Mouse (Mus musculus) fibroblast of lung, adult 2 months (primary cell): ENCODE results near the gene Fam155a.

Experiments
- DNase-seq: peaks from one replicate; pipeline ENCODE4 v3.0.0-alpha.2; 2011; ENCODE audit warnings: low read depth

The Fam155a gene

DNA sequence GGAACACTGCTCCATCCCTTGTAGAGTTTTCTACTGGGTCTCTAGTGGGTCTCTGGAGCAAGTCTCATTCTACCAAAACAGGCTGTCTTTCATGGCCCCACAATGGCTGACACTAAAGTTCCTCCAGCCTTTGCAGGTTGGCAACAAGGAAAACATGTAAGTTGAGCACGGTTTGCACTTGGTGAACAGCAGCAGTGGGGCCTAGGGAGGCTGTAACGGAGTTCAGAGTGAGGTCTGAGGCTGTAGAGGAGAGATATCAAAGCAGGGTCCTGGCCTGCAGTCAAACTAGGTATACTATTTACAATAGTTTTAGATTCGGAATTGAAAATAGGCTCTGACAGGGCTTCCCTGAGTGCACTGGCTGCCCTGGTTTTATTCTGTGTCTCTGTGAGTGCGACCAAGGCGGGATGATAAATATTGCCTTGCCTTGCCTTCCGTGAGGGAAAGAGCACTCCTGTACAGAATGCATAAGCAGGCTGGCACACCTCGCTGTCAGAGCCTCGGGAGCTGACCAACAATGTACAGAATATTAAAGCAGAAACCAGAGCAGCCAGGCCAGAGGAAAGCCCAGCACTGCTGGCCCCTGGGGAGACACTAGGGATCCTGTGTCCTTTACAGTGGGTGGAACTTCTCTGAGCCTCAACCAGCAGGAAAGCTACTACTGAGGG lies 277.3 kb downstream of the Fam155a start:
- DNase-seq: no peak

DNA sequence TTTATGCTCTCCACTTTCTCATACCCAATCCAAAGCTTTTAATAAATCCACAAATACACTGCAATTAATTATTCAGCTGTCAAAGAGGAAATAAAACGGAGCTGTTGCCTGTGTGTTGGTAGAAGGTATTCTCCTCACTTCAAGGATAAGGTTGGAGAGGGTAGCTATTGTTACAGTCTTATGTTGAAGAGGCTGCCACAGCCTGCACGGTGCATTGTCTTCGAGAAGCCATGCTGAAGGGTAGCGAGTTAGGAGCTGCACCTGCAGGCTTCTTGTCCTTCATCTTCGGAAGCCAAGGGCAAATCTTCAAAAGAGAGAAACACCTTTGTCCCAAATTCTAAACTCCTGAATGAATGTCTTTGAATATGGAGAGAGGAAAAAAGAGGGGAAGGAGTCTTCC lies 288.4 kb downstream of the Fam155a start:
- no peak for DNase-seq

DNA sequence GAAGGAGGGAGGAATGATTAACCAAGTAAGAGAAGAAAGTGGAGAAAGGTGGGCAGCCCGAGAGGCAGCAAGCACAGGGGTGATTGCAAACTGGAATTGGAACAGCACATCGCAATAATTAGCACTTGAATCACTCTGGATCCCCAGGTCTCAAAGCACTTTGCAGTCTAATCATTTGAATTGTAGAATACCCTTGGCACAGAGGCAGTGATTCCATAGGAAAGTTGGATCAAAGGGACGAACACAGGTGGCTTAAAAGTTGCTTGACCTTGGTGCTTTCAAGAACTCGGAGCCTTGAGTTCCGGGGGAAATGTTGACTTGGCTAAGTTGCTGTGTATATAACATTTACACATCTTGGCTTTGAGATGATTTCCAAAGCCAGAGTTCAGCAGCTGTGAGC lies 299.7 kb downstream of the Fam155a start:
- DNase-seq: no peak

DNA sequence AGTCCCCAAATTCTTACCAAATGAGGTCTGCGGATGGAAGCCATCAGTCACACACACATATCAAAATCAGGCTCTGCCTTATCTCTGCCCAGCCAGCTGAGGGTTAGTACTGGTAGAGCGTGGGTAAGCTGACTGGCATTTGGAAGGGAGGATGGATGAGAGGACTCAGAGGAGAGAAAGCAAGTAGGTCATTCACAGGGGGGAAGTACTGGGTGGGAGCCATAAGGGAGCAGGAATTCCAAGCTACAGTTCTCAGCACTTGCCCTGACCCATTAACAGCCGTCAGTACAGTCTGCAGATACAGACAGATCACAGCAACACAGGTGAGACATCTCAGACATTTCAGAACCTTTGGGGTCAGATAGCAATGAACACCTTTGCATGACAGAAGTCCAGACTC lies 300.8 kb downstream of the Fam155a start:
- no peak for DNase-seq

DNA sequence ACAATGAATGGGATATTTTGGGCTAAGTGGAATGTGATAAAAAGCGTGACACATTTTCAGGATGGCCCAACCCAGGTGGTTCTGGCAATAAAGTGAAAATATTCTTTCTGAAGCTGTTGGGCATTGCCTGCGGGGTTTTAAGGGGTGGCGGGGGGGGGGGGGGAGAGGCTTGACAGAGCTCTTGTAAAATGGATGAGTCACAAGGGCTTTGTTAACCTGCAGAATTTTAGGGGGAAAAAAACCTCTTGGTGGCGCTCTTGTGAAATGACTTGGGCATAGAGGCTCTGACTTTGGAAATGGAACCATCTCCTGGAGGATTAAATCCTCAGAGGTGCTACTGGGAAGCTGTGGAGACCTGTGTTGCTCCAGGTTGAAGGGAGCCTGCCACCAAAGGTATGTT lies 309.9 kb downstream of the Fam155a start:
- no peak for DNase-seq

DNA sequence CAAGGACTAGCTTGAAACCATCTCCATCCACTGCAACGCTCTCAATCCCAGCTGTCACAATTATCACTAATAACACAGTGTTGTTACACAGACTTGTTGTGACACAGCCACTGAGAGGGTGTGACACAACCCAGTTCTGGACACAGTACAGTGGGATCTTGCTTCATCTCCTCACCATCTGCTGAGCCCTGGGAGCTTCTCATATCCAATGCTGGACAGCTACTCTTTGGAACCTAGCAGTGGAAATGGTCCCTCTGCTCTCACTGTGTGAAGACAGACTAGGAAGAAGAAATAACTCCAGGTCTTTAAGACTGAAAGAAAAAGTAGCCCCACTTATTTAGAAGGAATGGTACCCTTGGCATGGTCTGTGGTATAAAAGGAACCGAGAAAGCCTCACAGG lies 310.3 kb downstream of the Fam155a start:
- no peak for DNase-seq

DNA sequence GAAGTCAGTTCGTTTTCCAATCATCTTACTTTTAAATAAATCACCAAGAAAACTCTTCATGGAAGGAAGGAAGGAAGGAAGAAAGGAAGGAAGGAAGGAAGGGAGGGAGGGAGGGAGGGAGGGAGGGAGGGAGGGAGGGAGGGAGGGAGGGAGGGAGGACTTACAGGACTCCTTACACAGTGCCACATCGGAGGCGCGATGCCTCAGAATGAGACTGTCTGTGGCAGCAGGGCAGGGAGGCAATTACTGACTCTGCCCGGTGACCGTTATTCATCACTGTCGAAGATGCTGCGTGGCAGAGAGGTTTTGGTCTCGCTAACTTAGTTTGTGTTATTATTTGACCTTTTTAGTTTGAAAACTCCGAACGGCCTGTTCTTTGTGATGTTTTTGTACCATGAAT lies 312.3 kb downstream of the Fam155a start:
- no peak for DNase-seq

DNA sequence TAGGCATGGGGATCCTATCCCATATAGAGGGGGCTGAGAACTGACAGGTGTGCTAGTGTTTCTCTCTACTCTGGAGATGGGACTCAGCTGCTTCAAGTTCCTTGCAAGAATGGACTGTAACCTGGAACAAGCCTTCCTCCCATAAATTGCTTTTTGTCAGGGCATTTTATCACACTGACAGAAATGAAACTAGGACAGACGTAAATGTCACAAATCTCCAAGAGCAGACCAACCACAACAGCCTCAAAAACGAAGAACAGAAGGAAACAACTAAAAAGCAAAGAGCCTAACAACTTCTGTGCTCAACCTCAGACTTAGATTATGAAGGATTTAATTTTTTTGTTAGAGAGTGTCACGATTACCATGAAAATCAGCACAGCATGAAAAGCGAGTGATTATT lies 315.8 kb downstream of the Fam155a start:
- DNase-seq: no peak

DNA sequence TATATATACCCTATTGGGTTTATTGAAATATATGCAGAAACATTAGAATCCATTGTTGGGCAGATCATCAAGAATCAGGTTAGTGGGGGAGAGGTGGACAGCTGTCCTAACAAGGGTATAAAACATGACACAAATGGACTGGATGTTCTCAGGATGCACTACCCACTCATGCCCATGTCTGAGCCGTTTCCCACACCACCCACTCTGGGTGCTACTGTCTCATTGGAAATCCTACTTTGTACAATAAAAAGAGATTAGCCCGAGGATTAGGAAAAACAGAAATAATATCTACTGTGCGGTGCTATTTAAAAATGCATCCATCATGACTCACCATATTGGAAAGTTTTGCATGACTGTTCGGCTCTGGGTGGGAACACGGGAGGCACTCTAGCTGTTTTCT lies 317.2 kb downstream of the Fam155a start:
- DNase-seq: no peak

DNA sequence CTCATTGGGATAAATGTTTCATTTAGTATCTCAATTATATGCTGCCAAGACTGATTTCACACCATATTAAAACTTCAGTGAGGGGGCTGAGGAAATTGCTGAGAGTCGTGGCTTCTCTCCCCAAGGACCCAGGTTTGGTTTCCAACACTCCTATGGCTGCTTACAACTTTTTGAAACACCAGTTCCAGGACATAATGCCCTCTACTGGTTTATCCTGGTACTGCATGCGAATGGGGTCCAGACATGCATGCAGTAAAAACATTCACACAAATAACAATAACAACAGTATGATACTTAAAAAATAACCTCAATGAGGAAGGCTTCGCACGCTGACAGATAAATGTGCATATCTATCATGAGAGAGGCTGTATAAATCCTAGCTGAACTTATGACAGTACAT lies 319.4 kb downstream of the Fam155a start:
- DNase-seq: no peak

DNA sequence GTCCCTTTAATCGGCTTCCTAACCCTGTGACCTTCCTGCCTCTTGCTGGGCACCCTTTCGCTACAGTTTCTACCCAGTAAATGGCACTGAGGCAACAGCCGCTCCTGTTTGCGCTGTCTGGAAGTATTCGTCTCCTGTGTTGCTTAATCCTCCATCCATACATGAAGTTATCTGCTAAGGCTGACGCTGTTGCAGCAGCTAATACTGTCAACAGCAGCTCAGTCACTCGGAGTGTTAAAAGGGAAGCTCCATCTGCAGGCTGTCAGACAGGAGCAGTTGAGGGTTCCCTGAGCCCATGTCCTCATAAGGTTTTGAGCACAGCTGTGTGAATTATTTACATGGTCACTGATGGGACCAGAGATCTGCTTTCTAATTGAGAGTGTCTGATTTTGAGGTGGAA lies 322.3 kb downstream of the Fam155a start:
- DNase-seq: no peak

DNA sequence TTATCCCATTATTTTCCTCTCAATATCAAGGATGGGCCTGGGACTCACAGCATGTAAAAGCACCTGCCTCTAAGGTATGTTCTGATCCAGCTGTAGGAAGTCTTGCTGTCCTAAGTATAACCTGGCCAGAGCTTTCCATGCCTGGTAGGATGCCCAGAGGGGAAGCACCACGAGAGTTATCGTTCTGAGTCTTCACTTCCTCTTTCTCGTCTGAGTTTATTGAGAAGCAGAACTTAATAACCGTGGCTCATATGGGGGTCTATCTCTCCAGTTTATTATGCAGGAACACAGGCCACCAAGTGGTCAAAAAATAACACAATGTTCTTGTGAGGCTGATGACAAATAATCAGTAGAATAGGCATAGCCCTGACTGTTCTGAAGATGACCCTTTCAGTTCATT lies 333.1 kb downstream of the Fam155a start:
- no peak for DNase-seq

DNA sequence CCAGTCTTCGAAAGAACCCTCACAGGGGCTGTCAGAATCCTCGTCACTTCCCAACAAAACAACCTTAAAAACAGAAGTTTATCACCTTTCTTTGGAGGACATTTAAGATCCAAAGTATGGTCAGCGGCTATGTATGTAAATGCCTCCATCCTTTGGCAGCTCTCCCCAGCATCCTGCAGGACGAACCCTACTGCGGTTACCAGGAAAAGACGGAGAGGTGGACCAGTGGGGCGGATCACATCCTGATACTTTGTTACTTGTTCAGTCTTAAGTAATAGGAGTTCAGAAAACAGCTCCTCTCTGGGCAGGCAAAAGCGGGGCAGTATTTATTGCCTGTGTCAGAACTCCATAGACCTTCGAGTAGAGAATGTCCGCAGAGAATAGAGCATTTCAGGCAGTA lies 335.5 kb downstream of the Fam155a start:
- no peak for DNase-seq

DNA sequence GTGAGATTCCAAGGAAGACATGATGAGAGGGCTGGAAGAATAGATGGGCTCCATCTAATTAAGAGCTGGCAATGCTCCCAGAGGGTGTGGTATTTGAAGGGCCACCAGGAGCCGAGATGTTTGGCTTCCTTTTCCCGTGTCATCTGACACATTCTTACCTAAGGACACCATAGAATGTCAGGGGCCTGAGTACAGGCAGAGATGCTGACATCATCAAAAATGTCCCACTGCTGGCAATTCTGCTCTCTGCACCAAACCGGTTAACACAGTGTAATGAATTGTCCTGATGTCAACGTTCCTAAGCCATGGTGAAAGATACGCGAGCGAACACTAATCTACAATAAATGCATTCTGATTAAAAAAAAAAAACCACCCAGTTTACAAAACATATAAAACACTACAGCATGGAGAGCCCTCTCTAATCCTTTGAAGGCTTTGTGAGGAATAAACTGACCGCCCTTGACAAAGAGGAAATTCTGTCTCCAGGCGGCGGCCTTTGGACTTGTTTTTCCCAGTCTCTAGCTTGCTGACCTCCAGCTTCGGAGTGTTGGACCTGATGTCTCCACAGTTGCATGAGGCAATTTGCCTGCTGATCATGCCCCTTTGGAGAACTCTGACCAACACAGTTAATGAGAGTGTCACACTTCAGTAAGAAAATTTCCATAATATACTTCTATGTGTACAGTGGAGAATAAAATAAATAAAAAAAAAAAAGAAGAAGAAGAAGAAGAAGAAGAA lies 338.2 kb downstream of the Fam155a start:
- DNase-seq: no peak

DNA sequence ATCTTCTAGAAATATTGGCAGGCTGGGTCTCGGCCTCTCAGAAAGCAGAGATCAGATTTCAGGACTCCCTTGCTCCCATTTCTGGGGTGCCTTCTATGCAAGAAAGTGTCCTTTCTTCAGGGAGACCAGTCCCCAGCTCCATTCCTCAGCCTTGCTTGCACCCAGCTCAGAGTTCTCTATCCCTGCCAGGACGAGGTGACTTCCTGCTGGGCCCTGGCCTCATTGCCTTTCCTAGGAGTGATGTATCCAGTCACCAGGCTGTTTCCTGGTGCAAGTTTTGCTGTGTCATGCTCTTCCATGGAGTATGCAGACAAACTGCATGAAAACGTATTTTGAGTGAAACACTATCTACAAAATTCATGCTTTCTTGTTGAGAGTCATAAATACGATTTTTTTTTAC lies 342.1 kb downstream of the Fam155a start:
- no peak for DNase-seq

DNA sequence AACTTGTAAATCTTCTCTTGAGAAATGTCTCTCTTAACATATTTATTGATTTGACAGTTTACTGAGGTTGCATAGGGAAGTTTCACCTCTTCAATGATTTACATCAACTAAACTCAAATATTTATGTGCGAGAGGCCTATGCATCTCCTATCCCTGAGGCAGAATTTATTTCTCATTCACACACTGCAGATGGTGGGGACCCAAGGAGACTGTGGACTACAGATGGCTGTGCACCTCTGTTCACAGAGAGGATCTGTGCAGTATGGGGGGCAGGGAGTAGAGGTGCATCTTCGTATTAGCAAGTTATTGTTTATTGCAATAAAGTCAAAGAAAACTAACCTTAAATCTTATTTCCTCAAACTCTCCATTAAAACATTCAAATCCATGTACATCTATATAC lies 346.9 kb downstream of the Fam155a start:
- DNase-seq: no peak

DNA sequence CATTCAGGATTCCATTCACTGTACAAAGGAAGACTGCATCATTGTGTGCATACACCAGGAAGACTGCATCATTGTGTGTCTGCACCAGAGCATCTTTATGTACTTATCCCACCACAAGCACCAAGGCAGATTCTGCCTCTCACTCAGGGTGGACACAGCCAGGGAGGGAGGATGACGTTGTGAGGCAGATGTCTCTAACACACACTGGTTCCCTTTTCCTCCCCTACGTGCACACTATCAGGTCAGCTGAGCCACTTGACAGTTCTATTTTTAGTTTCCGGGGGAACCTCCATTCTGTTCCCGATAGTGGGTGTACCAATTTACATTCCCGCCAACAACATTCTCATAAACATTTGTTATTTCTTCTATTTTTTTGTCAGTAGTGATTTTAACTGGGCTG lies 347.4 kb downstream of the Fam155a start:
- no peak for DNase-seq

DNA sequence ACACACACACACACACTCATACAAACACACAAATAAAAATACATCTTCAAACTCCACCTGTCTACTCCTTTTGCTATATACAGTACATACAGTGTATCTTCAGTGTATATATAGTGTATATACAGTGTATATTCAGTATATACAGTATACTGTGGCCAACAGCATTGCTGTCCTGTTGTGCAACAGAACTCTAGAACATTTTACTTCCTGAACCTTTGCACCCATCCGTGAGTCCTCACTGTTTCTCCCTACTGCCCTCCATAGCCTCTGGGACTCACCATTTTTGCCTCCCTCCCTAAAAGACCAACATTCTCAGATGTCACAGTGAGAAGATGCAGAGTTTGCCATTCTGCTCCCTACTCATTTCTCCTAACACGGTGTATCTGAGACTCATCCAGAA lies 347.8 kb downstream of the Fam155a start:
- DNase-seq: no peak

DNA sequence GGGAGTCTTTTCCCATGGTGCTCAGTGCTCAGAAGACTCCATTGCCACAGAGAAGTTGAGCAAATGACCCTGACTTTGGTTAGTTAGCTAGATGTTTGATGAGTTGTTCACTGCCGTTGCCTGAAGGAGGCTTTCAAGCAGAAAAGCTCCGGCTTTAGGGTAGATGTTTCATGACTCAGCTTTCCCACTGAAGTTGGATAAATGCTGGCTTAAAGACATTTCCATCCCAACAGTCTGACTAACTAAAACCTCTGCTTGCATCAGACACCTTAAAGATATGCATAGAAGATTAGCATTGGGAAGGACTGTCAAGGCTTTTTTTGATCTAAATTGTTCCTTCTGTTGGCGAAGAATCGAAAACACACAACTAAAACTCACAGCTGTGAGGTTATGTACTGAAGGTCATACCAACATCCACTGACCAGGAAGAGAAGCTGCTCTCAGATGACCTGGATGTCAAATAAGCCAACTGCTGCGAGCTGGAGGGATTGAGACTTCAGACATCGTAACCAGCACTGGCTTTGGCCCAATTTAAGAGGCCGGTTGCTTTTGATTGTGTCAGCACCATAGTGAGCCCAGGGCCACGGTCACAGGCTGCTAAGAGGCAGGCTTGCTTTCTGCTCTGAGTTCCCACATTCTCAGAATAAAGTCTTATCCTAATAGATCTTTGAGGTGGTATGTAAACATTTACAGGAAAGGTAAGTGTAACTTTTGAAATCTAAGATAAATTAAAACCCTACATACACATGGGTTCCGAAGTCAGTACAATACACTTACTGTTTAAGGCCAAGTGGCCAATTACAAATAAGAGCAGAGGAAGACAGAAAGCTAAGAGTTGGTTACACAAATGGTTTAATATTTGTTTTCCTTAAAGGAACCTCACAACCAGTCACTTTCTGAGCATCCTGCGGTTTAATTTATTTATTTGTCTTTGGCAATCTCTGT lies 351.8 kb downstream of the Fam155a start:
- DNase-seq: no peak

DNA sequence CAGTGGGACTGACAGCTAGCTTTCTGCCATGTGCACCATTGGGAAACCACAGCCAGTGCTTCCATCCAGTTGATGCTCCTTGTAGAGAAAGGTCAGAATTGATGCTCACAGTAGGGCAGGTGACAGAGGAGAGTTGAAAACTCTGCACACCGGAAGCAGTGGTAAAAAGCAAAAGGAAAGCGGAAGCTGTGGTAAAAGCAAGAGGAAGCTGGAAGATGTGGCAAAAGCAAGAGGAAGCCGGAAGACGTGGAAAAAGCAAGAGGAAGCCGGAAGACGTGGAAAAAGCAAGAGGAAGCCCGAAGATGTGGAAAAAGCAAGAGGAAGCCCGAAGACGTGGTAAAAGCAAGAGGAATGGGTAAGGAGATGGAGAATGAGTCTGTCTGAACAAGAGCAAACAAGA lies 354.8 kb downstream of the Fam155a start:
- no peak for DNase-seq

DNA sequence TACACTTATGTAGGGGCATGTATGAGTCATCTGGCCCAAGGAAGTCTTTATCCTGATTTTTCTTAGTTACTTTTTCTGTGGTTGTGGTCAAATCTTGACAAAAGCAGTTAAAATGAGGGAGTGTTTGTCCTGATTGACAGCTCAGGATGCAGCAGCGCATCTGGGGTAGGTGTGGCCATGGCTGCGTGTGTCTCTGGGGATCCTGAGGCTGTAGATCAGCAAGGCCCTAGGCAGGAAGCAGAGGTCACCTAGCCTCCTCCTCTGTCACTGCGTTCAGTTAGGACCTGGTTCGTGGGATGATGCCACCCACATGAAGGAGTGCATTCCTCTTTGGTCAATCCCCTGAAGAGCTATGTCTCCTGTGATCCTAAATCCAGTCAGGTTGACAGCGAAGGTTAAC lies 362.5 kb downstream of the Fam155a start:
- no peak for DNase-seq

DNA sequence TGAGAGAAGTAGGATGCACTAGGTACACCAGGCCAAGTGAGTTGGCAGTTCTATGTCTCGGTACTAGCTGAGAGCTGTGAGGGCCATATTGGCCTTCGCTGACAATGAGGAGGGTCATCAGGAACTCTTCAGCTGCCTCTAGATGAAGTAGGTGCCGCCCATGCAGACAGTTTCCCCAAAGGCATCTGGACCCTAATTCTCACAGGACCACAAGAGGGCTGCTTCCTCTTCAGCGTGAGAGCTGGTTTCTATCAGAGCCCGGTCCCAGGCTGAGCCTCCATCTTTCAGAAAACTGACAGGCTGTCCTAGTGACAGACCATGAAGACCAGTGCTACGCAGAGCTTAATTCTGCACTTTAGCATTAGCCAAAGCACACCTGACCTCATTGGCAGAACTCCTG lies 364.8 kb downstream of the Fam155a start:
- DNase-seq: no peak

DNA sequence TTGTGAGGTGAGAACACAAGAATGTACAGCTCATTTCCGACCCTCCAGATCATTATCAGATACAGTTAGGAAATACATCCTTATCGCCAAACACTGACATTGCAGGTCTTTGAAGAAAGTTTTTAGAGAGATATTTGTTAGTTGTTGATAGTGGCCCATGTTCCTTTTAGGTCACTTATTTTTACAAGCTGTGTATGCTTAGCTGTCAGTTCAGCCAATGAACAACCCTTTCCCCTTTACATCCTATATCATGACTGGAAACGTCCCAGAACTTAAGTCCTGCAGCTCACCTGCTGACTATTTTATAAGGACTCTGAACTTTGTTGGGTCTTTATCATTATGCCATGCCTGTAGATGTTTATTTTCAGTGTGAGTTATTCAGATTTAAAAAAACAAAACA lies 366.3 kb downstream of the Fam155a start:
- DNase-seq: no peak
